Mouse (Mus musculus) c-Kit-positive CD71-negative TER-119-negative erythroid progenitor cells, embryonic 14.5 days (primary cell): Measurements from ENCODE around the gene Mymx.

Experiments
- DNase-seq: peaks from one replicate; pipeline ENCODE4 v3.0.0-alpha.2; 2013; ENCODE audit warnings: low read depth

The Mymx gene

DNA sequence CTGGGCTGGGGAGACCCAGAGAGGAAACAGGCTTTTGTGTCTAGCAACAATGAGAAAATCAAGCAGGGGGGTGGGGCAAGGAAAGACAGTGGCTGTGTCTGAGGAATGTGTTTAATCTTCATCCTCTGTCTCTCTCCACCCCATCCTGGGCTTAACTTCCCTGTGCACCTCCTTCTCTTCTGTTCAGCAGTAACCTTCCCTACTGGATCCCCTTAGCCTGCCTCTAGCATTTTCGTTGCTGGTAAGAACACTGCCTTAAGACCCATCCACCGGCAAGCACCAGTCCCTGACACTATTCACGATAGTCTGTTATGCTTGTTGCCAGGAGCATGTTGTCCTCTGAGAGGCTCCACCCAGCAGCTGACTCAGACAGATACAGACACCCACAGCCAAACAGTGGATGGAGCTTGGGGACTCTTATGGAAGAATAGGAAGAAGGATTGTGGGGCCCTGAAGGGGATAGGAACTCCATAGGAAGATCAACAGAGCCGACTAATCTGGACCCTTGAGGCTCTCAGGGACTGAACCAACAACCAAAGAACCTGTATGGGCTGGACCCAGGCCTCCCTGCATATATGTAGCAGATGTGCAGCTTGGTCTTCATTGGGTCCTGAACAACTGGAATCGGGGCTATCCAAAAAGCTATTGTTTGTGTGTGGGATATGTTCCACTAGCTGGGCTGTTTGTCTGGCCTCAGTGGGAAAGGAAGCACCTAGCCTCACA is 8.4 kb upstream of the Mymx start:
- DNase-seq: no peak

DNA sequence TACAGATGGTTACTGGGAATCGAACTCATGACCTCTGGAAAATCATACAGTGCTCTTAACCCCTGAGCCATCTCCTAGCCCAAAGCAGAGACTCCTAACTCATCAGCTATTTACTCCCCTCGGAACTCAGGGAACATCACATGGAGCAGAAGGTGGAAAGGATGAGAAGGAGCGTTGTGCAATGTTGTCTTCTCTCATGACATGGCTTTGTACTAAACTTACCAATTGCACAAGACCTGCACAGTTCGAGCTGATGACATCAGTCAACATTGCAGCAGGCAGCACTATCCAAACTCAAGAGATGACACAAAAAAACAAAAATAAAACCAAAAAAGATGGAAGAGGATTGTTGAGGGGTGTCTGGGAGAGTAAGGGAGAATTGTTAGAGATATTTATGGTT is 6.5 kb upstream of the Mymx start:
- DNase-seq: no peak

DNA sequence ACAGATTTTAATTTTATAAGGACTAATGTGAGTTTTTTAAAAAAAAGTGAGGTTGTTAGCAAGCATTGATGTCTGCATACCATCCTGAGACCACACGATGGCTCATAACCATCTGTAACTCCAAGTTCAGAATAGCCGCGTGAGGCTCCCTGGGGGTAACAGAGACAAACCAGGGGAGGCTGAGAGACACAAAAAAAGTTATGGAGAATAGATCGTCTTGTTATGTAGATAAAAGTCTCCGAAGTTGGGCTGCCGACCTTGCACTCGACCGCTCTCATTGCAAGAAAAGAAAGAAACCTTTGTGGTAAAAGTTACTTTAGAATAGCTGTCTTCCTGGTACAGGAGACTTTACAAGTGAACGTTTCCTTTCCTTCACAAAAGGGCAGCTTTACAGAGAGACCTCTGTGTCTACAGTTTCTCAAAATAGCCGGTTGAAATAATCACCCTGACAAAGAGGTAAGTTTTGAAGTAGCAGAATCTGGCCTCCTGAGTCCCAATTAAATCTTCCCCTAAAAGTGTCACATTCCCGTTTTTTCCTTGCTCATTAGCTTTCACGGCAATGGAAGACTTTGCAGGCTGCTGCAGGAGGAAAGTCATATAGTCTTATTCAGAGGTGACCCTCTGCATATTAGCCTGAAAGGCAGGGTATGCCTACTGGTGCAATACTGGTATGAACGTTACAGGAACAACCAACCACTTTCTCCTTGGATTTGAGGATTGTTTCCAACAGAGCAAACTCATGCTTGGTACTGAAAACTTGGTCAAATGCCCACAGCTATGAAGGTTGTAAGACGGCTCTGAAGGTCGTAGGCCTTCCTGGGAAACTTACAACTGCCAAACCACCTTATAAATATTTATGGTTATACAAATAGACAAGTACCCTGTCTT is 5.3 kb upstream of the Mymx start:
- DNase-seq: no peak

DNA sequence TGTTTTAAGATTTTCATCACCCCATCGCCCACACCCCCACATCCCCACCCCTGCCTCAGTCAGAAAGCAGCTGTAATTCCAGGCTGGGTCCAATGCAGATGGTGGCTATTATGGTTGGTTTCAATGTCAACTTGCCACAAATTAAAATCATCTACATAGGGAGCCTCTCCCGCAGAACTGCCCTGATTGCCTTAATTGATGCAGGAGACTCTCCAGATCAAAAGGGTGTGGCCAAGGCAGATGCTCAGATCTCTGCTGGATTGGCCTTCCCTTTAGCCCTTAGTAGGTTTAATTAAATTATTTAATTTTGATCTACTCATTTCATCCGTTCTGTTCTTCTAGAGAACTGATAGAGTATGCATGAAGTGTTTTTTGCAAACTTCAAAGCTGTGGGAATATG is 1.1 kb upstream of the Mymx start:
- DNase-seq: no peak

DNA sequence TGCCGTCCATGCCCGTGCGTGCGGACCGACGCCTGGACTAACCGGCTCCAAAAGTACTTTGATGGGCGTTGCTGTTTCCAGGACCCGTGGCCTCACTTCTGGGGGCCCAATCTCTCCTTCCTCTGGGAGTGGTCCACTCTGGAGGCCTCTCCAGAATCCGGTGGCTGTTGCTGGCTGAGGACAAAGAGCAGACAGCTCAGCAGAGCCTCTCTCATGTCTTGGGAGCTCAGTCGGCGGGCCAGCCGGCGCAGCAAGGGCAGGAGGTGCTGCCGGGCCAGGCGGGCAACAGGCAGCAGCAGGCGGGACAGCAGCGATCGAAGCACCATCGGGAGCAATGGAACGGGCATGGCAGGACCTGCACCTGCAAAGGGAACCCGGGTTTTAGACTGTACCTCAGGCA is 577 bp downstream of the Mymx start:
- no peak for DNase-seq

DNA sequence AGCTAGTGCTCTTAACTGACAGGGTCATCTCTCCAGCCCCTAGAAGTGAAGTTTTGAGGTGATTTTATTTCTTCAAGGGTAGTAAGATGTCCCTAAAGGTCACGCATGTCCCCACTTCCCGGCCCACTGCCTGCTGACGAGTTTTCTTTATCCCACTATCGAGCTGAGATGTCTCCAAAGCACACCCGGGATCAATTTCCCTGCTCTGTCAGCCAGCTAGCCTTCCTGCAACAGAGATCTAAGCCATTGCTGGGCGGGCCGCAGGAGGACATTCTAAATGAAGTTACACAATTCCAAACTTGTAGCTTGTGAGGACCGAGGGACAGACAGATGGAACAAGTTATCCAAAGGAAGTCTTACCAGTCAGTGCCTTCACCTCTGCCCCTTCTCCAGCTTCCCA is 1.6 kb downstream of the Mymx start:
- no peak for DNase-seq

DNA sequence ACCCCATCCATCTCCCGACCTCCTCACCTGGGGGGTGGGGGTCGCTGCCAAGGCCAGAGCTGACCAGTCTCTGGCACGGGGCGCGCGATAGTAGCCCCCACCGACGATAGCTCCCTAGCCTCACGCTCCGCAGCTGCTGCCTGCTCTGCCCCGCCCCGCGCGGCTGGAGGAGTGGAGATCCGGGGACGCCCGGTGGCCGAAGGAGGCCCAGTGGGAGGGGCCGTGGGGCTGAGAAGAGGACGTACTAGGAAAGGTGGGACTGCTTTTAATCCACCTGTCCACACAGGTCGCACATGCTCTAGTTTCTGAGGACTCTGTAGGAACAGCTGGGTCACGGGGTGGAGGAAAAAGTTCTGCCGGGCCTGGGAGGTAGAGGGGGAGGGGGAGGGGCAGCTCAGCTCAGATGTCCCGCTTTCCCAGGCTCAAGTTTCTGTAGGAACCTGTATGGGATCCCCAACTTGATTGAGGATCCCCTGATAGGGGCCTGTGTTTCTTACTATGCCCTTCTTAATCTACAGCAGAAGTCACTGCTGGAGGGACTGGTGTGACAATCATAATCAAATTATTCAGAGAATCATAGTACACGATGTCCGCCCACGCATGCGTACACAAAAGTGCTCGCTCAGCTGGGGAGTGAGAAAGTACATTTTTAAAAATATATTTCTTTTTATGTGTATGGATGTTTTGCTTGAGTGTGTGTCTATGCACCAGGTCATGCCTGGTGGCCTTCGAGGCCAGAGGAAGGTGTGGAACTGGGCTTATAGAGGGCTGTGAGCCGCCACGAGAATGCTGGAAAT is 2.3 kb downstream of the Mymx start, which contains the start of gene Slc29a1:
TSS of gene Slc29a1 (minus strand) at position 161 of the 797 bp plus-strand sequence.
- DNase-seq: no peak

DNA sequence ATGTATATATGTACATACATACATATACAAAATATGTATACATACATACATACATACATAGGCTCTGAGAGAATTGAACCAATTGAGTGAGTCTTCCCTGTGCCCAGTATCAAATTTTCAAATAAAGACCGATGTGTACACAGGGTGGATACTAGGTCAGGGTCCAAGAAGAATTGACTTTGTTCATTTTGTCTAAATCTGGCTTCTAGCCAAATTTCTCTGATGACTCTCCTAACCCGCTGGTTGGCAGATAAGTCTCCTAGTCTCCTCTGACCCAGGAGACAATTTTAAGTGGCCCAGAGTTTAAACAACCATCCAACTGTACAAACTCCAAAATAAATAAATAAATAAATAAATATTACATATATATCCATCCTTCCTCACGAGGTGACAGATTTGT is 3.0 kb downstream of the Mymx start:
- no peak for DNase-seq

DNA sequence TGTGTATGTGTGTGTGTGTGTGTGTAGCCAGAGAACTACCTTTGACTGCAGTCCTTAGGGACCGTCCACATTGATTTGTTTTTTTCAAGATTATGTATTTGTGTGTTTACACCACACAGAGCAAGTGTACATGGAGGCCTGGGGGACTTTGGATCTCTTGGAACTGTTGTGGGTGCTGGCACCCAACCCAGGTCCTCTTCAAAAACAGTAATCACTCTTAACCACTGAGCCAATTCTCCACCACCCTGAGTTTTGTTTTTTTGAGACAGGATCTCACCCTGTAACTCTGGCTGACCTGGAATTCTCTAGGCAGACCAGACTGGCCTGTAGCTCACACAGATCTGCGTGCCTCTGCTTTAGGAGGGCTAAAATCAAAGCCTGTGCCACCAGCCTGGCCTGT is 3.5 kb downstream of the Mymx start:
- DNase-seq: no peak

DNA sequence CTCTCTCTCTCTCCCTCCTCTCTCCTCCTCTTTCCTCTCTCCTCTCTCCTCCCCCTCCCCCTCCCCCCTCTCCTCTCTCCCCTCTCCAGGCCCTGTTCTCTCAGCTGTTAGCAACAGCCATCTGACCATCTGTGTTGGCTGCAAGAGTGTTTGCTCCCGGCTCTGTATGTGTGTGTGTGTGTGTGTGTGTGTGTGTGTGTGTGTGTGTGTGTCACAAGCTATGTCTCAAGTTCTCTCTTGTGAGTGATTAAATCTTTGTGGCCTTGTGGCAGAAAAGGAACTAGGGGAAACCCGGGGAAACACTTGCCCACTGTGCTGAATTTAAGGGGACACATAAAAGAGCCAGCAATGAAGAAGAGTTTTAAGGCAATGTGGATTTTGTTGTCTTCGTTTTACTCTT is 4.1 kb downstream of the Mymx start:
- DNase-seq: no peak

DNA sequence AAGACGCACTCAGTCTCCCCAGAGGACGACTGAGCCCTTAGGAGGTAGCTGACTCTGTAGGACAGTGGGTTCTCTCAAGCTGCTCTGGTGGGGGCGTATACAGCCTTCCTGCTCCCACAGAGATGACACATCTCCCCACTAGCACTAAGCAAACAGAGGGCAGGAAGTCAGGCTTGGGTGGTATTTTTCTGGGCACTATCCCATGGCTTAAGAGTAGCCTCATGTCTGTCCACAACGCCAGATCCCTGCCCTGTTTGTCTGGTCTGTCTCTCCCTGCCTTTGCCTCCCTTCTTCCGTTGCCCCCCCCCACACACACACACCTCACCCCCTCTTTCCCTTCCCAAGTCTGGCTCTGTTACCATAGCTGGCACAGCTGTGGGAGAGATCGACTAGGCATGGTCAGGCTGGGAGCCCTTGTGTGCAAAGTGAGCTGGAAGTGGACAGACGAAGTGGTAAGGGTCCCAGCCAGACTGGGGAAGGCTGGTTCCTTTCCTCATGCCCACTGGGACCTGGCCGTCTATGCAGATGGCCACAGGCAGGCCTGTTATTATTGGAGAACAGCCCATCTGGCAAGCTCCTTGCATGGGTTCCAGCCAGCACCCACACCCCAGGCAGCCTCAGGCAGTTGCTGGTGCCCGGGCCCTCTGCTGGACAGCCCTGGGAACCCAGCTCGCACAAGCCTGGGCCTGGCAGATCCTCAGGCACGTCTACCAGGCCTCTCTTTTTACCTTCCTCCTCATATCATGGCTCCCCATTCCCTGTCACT is 5.1 kb downstream of the Mymx start:
- no peak for DNase-seq

DNA sequence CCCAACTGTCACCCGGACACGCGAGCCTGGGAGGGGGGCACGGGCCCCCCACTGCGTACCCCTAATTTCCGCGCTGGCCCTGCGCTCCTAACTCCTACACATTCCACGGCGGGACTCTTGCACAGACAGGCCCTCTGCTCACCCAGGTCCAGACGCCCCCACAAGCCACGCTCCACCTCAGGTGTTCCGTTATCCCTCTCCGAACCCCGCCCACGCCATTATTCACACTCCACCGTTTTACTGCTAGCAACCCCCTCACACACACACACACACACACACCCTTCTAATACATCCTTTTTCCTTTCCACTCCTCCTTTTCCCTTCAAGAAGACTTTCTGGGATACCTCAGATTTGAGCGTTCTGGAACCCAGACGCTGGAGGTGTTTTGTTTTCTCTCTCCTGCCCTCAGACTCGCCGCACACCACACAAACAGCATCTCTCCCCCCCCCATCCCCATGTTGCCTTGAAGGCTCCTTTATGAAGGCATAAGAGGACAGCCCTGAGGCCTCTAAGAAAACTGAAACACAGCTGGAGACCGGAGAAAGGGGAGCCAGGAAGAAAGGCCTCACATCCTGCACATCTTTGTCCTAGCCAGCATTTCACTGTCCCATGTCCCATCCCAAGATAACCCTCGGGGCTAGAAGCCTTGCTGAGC is 6.0 kb downstream of the Mymx start:
- no peak for DNase-seq

DNA sequence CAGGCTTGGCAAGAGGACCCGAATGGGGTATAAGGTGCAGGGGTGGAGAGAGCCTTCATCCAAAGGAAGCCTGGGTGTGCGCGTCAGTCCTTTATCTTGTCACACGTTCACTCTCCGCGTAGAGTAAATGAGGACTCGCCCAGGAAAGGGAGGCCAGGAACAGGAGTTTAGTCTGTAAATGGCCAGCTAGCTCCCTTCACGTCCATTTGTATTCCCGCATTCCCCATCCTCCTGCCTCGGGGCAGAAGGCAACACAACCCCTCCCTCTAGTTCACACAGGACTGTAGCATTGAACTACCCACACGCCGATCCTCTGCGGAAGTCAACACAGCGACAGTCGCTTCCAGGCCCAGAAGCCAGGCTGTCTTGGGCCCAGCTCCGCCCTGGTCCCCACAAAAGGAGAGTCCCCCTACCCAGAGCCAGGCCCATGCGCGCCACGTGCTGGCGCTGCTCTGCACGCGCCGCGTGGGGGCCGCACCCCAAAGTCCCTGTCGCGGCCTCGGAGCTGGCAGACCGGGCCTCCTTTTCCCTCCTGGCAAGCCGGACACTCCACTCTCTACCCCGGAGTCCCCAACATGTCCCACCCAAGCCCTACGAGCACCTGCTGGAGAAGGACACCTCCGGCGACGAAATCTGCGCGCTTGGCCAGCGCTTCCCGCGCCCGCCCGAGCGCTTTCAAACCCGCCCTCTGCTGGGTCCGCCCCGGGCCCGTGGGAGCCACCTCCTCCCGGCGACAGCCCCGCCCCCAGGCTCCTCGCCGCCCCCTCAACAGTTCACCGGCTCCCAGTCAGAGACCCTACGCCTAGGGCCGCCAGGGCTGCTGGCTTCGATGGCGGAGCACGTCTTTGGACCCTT is 6.8 kb downstream of the Mymx start:
- no peak for DNase-seq

DNA sequence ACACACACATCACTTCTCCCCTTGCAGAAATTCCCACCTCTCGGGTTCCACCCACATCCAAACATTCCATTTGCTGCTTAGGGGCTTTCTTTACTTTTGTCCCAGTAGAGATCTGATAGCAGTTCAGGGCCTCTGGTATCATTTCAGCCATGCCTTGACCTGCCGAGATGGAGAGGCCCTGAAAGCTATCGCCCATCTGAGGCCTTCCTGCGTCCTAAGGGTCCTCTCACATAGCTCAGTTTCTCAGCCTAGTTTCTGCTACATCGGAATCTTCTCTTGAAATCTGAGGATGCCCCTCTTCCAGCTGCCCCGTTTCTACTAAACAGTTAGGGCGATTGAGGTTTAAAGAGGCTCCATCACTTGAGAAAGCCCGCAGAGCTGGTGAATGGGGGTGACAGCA is 7.7 kb downstream of the Mymx start:
- DNase-seq: no peak

DNA sequence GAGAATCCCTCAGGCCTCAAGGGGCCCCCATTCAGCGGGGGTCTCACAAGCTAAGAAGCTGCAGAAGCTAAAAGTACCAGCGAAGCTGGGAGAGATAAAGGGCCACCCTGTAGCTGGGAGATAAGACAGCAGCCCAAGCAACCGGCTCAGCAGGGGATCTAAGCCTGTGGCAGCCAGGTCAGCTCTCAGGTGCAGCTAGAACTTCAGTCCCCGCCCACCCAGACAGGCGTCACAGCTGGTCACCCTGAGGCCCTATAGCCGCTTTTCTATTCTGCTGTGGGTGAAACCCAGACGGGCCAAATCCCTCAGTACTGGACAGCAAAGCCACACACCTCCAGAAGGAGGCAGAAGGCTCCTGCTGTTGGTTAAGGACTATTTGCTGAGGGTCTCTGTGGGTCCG is 8.4 kb downstream of the Mymx start:
- no peak for DNase-seq

DNA sequence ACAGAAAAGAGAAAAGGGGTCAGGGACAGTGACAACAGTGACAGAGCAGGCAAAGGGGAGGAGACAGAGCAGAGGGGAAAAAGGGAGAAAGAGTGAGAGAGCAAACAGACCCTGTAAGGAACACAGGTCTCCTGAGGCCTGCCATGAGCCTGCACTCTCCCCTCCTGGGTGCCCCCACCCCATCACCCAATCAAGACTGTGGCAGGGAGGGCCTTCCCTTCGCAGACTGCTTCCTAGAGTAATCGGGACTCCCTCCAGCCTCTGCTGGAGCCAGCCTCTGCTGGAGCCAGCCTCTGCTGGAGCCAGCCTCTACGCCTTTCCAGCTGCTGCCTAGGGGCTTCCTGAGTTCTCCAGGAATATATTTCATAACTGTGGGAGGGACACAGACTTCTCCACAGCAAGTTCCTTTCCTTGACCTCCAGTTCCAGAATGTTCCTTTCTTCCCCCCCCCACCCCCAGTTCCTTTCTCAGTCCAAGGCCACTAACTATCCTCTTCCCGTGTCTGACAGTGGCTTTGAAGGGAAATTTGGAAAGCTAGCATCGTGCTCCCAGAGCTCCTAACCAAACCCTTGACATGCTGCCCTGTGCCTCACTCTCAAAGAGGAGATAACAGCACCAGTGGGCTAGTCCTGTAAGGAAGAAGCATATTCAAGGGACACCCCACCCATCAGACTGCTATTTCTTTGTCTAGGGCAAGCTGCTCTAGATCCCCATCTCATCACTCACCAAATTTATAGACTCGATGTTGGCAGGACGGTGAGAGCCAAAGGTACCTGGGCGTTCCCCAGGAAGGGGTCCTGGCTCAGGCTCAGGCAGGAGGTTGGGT is 9.1 kb downstream of the Mymx start:
- no peak for DNase-seq

DNA sequence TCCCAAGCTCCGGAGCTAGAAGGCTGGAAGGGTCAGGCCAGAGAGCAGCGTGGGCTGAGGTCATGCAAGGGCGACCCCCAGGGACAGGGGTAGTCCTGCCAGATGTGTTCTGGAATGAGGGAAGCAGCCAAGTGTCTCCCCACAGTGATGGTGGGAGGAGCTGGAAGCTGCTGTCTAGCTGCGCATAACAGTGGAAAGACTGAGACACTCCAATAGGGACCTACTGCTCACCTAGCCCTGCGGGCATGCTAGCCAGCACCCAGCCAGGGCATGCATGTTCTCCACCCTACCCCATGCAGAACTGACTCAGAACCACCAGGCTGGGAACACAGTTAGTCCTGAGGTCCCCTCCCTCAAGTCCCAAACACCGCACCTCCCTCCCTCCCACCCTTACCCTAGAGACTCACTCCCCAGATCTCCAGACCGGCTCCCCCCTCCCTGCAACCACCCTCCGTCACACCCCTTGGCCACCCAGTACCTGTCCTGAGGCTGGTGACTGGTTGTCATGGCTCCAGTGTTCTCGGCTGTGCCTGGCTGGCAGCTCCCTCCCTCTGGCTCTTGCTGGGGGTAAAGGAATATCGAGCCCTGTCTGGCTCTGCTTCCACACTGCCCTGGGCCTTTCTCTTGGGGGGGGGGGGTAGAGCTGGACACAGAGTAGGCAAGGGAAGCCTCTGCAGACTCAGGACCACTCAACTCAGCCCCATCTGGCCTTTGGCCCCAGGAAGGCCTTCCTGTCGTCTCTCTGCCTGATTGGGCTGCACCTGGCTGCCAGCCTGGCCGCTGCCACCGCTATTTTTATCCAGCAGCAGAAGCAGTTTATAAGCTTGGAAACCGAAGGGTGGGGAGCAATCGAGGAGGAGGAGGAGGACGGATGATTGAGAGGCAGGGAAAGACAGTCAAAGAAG is 9.9 kb downstream of the Mymx start:
- no peak for DNase-seq

DNA sequence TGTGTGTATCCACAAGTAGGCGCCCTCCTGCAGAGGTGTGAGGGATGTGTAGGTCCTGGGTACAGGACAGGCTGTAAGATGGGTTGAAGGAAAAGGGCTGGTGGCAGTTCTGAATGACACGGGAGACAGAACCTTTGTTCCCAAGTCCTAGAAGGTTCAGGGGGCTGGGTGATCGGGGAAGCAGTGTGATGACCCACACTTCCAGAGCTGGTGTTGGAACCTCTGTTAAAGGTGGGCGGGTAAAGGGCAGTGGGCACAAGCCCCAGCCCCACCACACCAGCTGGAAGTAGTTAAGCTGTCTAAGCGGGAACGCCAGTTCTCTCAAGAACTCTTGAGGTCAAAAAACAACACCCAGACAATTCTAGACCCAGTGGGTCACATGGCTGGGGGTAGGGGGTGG is 11.5 kb downstream of the Mymx start:
- DNase-seq: no peak
